Mouse (Mus musculus) neural tube, embryonic 13.5 days (tissue): ENCODE measurements around the gene B2m. TPM values are rescaled to one million over a fixed set of nuclear protein-coding genes. Genes with fewer than 3 reads are reported as not detected.

Experiments
- ATAC-seq: fragments of 200-750 bp; cut with Nextera tagmentation; 2 replicates; pipeline ENCODE4 v1.8.0; 2017; ENCODE audit warnings: low read depth, mild to moderate bottlenecking, moderate TSS enrichment, moderate library complexity
- H3K27ac ChIP-seq: fragments of 300-500 bp; sonication (generic); replicated peaks from 2 replicates; pipeline ENCODE4 v1.5.1; 2015; ENCODE audit warnings: moderate library complexity, mild to moderate bottlenecking, inconsistent platforms
- H3K27me3 ChIP-seq: fragments of 300-500 bp; sonication (generic); 2 replicates; pipeline ENCODE4 v1.6.1; 2015; ENCODE audit warnings: mild to moderate bottlenecking, inconsistent platforms
- H3K36me3 ChIP-seq: fragments of 300-500 bp; sonication (generic); 2 replicates; pipeline ENCODE4 v1.6.1; 2015; ENCODE audit warnings: mild to moderate bottlenecking, inconsistent platforms
- H3K4me1 ChIP-seq: fragments of 300-500 bp; sonication (generic); replicated peaks from 2 replicates; pipeline ENCODE4 v1.6.1; 2015; ENCODE audit warnings: inconsistent platforms
- H3K4me2 ChIP-seq: fragments of 300-500 bp; sonication (generic); 2 replicates; pipeline ENCODE4 v1.6.1; 2015; ENCODE audit warnings: inconsistent platforms, mild to moderate bottlenecking, moderate library complexity
- H3K4me3 ChIP-seq: fragments of 300-500 bp; sonication (generic); 2 replicates; pipeline ENCODE4 v1.5.1; 2015; ENCODE audit warnings: mild to moderate bottlenecking, inconsistent platforms
- H3K9ac ChIP-seq: fragments of 300-500 bp; sonication (generic); 2 replicates; pipeline ENCODE4 v1.6.1; 2015; ENCODE audit warnings: moderate library complexity, mild to moderate bottlenecking, inconsistent platforms
- H3K9me3 ChIP-seq: fragments of 300-500 bp; sonication (generic); 2 replicates; pipeline ENCODE4 v1.6.1; 2016; ENCODE audit warnings: inconsistent platforms
- WGBS: fragments of 180-500 bp; shearing (Covaris S2); methylation state at CpG from one replicate; pipeline ENCODE4 v1.1.7; 2015; 5-methylcytosine and 5-hydroxymethylcytosine counted together
- polyA plus RNA-seq: library from polyadenylated mRNA; unstranded; fragments of >200 nt; fragmentation: Nextera tagmentation; extraction: Ambion mirVana; gene quantifications from 2 replicates; pipeline ENCODE4 v1.2.1, GENCODE M21; 2015

The B2m gene
- polyA plus RNA-seq, 1 experiment from 2014 or later: 141 TPM

DNA sequence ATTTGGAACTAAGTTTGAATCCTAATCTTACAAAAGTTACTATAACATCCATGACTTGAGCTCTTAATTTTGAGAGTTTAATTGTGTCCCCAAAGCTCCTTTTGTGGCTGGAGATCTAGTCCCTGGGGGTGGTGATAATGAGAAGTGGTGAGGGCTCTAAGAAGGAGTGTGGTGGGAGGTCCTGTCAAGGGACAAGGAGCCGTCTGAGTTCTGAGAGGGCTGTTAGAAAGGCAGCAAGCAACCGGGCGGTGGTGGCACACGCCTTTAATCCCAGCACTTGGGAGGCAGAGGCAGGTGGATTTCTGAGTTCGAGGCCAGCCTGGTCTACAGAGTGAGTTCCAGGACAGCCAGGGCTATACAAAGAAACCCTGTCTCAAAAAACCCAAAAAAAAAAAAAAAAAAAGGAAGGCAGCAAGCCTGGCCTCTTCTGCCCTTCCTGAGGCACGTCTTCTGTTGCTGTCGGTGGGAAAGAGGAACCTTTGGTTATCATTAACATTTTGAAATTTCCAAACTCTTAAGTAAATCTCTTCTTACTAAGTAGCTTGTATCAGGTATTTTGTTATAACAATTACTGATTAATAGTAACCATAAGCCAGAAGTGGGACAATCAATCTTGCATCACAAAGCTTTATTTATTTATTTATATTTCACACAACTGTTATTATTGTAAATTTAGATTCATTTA, 6.3 kb downstream of the B2m start:
- no peak overlapping the region for H3K9ac ChIP-seq
- H3K4me2 ChIP-seq: no peak overlapping the region
- no peaks in the 10 kb centered on the region for H3K36me3 ChIP-seq
- WGBS: 91% methylated on average over 7 of the region's 7 CpGs
- H3K9me3 ChIP-seq: no peaks in the 10 kb centered on the region
- no peaks in the 10 kb centered on the region; the same call in 1 of the 2 replicates for H3K4me1 ChIP-seq
- H3K27me3 ChIP-seq: no peaks in the 10 kb centered on the region
- no peak overlapping the region for H3K27ac ChIP-seq
- no peak overlapping the region for H3K4me3 ChIP-seq
- no peak for ATAC-seq

DNA sequence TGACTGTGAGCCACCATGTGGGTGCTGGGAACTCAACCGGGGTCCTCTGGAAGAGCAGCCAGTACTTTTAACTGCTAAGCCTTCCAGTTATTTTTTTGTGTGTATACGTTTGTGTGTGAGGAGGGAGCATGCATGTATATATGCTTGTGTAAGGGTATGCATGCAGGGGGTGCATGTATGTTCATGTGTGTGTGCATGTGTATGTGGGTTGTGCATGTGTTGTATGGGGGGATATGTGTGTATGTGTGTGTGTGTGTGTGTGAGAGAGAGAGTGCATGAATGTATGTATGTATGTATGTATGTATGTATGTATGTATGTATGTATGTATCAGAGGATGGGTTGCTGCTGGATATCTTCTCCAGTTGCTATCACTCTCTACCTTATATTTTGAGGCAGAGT, 7.0 kb downstream of the B2m start:
- Histone ChIP-seq H3K36me3 (no peaks in the 10 kb centered on the region), H3K27ac (no peak overlapping the region), H3K9ac (no peak overlapping the region), H3K9me3 (no peaks in the 10 kb centered on the region), H3K4me2 (no peak overlapping the region), H3K27me3 (no peaks in the 10 kb centered on the region), H3K4me3 (no peak overlapping the region), H3K4me1 (no peaks in the 10 kb centered on the region)
- 89% methylated on average over 2 of the region's 2 CpGs for WGBS
- ATAC-seq: no peak

- Histone ChIP-seq H3K4me3 (no peak overlapping the region), H3K27ac (no peak overlapping the region), H3K4me1 (no peaks in the 10 kb centered on the region), H3K27me3 (no peaks in the 10 kb centered on the region), H3K9me3 (no peaks in the 10 kb centered on the region), H3K4me2 (no peak overlapping the region), H3K36me3 (no peaks in the 10 kb centered on the region), H3K9ac (no peak overlapping the region)
- ATAC-seq: no peak
- WGBS: 74% methylated on average over 2 of the region's 2 CpGs
Measured at GRCm38 (mm10) chr2:122155292-122155691, 7.8 kb downstream of the B2m start.

DNA sequence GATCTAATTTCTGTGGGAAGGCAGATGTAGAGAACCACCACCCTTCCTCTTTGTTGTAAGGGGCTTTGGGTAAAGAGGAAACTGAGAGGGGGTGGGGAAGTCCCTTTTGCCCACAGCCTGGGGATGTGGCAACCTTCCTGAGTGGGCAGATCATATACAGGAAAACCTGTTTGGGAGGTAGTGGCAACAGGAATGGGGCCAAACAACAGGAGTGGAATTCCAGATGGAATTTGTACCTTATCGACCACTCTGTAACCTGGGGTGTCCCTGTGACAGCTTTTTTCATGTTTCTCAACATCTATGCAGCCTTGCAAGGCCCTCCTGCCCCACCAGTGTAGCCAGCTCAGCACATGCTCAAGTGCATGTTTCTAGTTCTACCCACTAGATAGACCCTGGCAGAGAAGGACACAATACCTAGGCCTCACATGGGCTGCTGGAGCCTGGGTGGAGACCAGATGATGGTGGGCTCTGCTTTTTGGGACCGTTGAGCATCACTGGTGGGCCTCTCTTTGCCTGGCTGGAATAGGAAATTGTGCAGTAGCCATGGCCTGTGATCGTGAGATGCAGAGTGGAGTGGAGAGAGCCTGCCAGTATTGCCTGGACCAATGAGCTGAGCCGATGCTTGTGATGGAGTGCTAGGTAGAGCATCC, 8.7 kb downstream of the B2m start:
- Histone ChIP-seq H3K27me3 (no peaks in the 10 kb centered on the region), H3K9me3 (no peaks in the 10 kb centered on the region), H3K4me2 (no peak overlapping the region), H3K27ac (no peak overlapping the region), H3K9ac (no peak overlapping the region), H3K4me1 (no peaks in the 10 kb centered on the region), H3K36me3 (no peaks in the 10 kb centered on the region), H3K4me3 (no peak overlapping the region)
- WGBS: 91% methylated on average over 4 of the region's 4 CpGs
- ATAC-seq: no peak

GRCm38 (mm10) chr2:122157561-122157960, 10.1 kb downstream of the B2m start:
- ATAC-seq: no peak
- no peak overlapping the region for H3K27ac ChIP-seq
- H3K4me2 ChIP-seq: no peak overlapping the region
- H3K36me3 ChIP-seq: no peaks in the 10 kb centered on the region
- H3K4me1 ChIP-seq: no peaks in the 10 kb centered on the region
- no peak overlapping the region for H3K4me3 ChIP-seq
- no peaks in the 10 kb centered on the region for H3K27me3 ChIP-seq
- no peak overlapping the region for H3K9ac ChIP-seq
- no peaks in the 10 kb centered on the region for H3K9me3 ChIP-seq

DNA sequence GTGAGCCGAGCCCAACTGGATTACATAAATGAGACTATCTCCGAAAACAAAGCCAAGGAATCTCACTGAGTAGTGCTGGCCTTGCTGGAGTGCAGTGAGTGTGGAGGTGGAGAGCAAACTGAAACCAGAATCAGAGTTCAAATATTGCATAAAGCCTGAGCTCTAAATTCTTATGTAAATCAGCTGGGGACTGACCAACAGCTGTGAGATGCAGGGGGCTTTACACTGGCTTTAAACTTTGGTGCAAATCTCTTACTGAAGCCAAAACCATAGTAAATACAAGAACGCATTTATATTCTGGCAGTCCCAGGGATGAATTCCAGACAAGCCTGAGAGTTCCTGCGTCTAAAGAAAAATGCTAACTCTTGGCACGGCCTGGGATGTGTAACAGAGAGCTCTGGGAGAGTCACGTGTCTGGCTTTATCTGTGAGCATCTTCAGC, 10.9 kb downstream of the B2m start:
- ATAC-seq: no peak
- Histone ChIP-seq H3K27ac (no peak overlapping the region), H3K4me2 (no peak overlapping the region), H3K36me3 (no peaks in the 10 kb centered on the region), H3K27me3 (no peaks in the 10 kb centered on the region), H3K4me3 (no peak overlapping the region), H3K9ac (no peak overlapping the region), H3K4me1 (no peaks in the 10 kb centered on the region), H3K9me3 (no peaks in the 10 kb centered on the region)
- WGBS: 66% methylated on average over 6 of the region's 6 CpGs

DNA sequence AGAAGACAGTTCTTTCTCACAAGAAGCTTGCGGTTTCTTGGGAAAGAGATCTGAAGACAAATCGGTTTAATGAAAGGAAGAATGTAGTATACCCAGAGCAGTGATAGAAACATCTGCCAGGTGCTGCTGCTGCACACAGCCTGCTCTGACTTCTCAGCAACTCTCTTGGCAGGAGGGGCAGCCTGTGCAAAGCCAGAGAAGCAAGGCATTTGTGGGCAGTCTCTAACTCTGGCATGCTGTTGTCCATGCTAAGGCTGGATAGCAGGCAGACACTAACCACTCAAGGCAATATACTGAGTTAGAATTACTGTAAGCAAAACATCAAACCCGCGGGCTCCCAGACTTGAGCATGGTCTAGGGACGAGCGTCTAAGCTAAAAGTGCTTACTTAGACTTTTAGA, 12.2 kb downstream of the B2m start:
- no peak for ATAC-seq
- no peaks in the 10 kb centered on the region for H3K9me3 ChIP-seq
- H3K27me3 ChIP-seq: no peaks in the 10 kb centered on the region
- H3K4me3 ChIP-seq: no peak overlapping the region
- H3K4me1 ChIP-seq: no peaks in the 10 kb centered on the region
- WGBS: 89% methylated on average over 6 of the region's 6 CpGs
- H3K9ac ChIP-seq: no peak overlapping the region
- H3K36me3 ChIP-seq: no peaks in the 10 kb centered on the region
- H3K27ac ChIP-seq: no peak overlapping the region
- H3K4me2 ChIP-seq: no peak overlapping the region

DNA sequence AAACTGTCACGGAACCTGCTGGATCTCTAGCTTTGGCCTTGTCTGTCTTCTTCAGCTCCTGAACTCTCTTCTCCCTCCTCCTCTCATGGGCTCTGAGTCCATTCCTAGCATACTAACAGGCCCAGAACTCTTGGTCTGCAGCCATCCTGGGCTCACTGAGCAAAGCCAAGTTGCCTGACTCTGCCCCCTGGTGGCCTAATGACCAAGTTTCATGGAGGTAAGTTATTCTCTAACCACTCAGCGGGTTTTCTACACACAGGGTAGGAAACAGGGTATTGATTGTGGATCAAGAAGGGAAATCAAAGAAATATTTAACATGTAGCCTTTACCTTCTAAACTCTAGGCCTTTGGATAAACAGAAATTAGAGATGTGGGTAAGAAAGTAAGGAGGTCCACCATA, 13.2 kb downstream of the B2m start, which contains the start of gene Trim69:
Gene Trim69, plus strand, starts transcription at position 21 of the 400 bp plus-strand sequence.
- ATAC-seq: no peak
- WGBS: 43% methylated on average over 2 of the region's 2 CpGs
- Histone ChIP-seq H3K4me1 (no peaks in the 10 kb centered on the region), H3K36me3 (no peaks in the 10 kb centered on the region), H3K27ac (no peak within 1 kb of the TSS), H3K4me2 (no peak within 1 kb of the TSS), H3K4me3 (no peak within 1 kb of the TSS), H3K9ac (no peak within 1 kb of the TSS), H3K9me3 (no peaks in the 10 kb centered on the region), H3K27me3 (no peaks in the 10 kb centered on the region)

DNA sequence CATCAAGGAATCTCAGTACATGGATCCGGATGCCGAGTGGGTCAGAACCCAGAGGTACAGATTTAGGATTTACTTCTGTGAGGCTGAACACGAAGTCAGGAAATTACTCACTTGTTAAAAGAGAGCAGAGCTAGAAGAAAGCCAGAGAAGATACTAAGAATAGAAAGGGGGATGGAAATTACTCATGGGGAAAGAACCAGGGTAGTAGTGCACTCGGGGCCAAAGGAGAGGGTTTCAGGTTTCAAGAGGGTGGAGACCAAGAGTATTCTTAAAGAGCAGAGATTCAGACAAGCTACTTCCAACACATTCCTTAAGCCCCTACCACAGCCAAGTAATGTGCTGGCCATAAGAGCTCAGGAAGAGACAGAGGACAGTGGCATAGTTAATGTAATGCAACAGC, 14.1 kb downstream of the B2m start:
- no peak for ATAC-seq
- no peak overlapping the region for H3K27ac ChIP-seq
- no peaks in the 10 kb centered on the region for H3K36me3 ChIP-seq
- no peaks in the 10 kb centered on the region for H3K27me3 ChIP-seq
- no peak overlapping the region for H3K4me3 ChIP-seq
- no peaks in the 10 kb centered on the region for H3K4me1 ChIP-seq
- H3K9me3 ChIP-seq: no peaks in the 10 kb centered on the region
- WGBS: 37% methylated on average over 4 of the region's 4 CpGs
- no peak overlapping the region for H3K9ac ChIP-seq
- H3K4me2 ChIP-seq: no peak overlapping the region

DNA sequence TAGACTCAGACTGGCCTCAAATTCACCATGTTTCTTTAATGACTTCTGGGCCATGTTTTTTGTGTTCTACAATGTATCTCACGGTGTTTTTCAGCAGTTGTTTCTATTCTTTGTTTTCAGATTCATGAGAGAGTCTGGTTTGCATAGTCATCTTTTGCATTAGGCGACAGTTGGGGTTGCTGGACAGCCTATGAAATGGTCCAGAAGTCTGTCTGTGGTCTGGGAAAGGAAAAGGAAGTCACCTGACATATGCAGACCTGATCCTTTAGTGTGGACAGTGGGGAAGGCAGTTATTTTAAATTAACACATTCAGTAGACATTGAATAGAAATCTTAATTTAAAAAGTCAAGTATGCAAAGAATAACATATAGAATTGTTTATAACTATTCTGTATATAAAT, 15.0 kb downstream of the B2m start:
- H3K4me3 ChIP-seq: no peak overlapping the region
- no peak overlapping the region for H3K4me2 ChIP-seq
- no peak overlapping the region for H3K27ac ChIP-seq
- H3K4me1 ChIP-seq: no peaks in the 10 kb centered on the region
- H3K27me3 ChIP-seq: no peaks in the 10 kb centered on the region
- no peak for ATAC-seq
- H3K9ac ChIP-seq: no peak overlapping the region
- H3K9me3 ChIP-seq: no peaks in the 10 kb centered on the region
- no peaks in the 10 kb centered on the region for H3K36me3 ChIP-seq
- 88% methylated on average over 2 of the region's 2 CpGs for WGBS

DNA sequence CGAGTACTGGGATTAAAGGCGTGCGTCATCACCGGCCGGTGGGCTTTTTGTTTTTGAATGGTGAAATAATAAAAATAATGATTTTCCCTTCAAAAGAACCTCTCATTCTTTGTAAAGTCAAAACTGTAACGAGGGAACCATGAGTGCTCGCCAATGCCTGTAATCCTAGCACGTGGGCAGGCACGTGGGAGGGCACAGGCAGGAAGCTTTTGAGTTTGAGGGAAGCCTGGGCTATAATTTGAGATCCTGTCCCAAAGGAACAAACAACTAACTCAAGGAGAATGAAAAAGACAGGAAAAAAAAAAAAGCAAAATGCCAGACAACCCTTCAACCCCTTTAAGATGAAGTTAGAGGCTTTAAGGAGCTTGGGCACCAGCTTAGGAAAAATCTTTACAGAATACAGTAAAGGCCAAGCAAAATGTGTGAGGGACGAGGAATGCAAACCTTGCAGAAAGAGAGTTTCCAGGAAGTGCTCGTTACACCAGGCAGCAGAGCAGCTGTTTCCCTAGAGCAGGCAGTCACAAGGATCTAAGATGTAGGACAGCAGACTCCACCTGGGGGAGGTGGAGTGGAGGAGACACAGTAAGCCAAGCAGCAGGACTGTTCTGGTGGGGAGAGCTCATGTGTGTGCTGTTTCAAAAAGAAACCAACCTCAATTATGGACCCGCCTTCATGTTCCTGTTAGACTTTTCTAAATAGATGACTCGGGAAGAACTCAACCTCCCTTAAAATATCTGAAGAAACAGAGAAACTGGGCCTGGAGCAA, 16.1 kb downstream of the B2m start:
- Histone ChIP-seq H3K4me2 (no peak overlapping the region), H3K9me3 (no peaks in the 10 kb centered on the region), H3K27ac (no peak overlapping the region), H3K36me3 (no peaks in the 10 kb centered on the region), H3K4me1 (no peaks in the 10 kb centered on the region), H3K4me3 (no peak overlapping the region), H3K27me3 (no peaks in the 10 kb centered on the region), H3K9ac (no peak overlapping the region)
- ATAC-seq: no peak
- WGBS: 85% methylated on average over 13 of the region's 13 CpGs

DNA sequence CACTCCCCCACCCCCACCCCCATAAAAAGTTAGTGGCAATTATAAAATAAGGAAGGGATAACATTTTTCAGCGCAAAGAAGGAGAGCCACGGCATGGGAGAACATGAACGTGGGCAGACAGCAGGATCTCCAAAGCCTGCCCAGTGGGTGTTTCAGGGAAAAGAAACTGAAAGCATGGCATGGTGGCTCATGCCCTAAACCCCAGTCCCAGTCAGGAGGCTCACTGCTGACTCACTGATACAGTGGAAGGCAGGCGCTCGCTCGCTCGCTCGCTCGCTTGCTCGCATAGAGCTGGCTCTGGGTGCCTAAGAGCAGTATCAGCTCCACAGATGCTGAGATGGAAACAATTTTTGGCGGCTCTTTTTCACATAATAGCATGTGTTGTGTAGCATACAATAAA, 16.8 kb downstream of the B2m start:
- Histone ChIP-seq H3K4me1 (no peaks in the 10 kb centered on the region), H3K9me3 (no peaks in the 10 kb centered on the region), H3K27ac (no peak overlapping the region), H3K36me3 (no peaks in the 10 kb centered on the region), H3K4me2 (no peak overlapping the region), H3K27me3 (no peaks in the 10 kb centered on the region), H3K9ac (no peak overlapping the region), H3K4me3 (no peak overlapping the region)
- WGBS: 85% methylated on average over 11 of the region's 11 CpGs
- no peak for ATAC-seq
